Mouse (Mus musculus): ENCODE data around the gene Plekhg6.

Plekhg6 gene

DNA sequence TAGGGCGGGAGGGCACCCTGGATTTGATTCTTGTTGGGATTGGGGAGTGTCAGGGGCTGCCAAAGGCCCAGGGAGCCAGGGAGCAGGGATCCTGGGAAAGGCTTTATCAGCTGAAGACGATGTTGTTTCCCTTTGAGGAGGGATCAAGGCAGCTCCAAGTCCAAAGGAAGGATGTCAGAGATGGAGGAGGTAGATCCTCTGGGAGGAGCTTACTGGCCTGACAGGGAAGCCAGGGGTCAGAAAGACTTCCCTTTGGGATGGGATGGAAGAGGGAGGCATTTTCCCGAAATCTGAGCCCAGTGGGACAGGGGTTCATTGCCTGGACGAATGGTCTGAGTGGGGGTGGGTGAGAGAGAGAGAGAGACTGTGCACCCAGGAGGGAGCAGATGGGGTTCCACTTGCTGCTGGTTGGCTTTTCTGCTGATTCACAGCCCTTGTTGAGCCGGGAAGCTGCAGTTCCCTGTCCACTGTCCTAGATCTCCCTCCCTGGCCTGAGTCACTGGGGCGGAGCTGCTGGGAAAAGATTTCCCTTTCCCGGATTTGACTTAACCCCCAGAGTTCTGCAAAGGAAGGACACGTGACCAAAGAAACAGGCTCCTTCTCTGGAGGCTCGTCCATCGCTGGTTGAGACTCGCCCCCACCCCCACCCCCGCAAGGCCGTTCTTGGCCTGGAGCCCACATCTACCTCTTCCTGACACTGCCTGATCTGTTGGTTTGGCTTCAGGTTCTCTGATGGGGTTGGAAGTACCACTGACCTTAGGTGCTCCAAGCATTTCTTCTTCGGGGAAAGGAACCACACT lies 26.0 kb downstream of the Plekhg6 start:
- in situ Hi-C loops (cut with MseI, MboI) = no loop called here

DNA sequence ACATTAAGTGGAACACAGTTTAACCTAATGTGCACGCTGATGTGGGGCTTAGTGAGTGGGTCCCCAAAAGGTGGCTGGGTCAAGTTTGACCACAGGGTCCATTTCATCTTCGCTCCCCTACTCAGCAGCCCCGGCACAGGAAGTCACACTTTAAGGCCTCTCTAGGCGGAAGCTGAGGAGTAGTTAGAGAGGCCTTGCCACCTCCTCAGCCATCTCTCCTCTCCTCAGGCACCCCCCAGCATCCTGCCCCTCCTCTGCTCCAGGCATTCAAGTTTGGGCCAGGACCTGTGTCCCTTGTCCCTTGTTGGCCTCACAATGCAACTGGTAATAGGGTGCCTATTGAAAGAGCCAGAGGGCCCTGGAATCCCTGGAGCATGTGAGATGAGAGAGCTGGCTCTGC lies 26.9 kb downstream of the Plekhg6 start:
- in situ Hi-C loops (cut with MseI, MboI) = no loop called here

DNA sequence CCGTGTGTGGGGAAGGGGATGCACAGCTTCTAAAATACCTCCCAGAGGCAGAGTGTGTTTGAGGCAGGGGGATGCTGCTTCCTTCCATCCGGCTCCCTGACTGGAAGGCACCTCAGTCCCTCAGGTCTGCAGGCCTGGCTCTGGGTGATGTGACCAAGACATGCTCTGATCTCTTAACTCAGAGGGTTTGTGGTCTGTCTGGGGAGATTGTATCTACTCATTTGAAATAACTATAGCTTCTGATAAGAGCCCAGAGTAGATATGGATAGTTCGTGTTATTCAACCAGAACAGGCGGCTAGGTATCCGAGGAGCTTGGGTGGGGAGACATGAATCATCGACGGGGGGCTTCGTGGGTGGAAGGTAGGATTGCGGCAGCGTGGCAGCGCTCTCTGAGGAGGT lies 27.4 kb downstream of the Plekhg6 start:
- in situ Hi-C loops (cut with MseI, MboI) = no loop called here

DNA sequence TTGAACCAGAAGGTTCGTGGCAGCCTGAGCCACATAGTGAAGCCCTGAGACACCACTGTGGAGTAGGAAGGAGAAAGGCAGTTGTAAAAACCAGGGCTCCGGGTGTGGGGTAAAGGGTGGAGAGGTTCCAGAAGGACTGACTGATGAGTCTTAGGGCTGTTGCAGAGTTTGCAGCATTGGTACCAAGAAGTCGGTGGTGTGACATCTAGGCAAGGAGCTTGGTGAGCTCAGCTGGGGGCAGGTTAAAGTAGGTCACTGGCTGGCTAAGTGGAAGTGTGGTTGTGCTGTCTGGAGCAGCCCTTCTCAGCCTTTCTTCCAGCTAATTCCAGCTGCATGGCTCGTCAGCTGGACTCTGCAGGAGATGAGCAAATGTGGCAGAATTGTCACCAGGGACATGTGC lies 27.8 kb downstream of the Plekhg6 start:
- in situ Hi-C loops (cut with MseI, MboI) = no loop called here

DNA sequence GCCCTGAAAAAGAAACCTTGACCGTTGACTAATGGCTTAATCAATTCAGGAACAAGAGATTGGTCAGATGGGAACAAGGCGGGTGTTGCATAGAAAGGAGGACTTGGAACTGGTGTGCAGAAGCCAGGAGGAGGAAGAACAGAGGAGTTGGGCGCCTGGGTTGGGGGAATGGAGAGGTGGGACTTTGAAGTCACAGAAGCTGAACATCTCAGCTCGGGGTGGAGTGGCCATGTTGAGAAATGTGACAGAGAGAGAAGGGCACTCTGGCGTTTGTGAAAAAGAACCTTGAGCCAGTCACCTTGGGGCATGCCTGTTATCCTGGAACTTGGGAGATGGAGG lies 28.6 kb downstream of the Plekhg6 start:
- in situ Hi-C loops (cut with MseI, MboI) = no loop called here

DNA sequence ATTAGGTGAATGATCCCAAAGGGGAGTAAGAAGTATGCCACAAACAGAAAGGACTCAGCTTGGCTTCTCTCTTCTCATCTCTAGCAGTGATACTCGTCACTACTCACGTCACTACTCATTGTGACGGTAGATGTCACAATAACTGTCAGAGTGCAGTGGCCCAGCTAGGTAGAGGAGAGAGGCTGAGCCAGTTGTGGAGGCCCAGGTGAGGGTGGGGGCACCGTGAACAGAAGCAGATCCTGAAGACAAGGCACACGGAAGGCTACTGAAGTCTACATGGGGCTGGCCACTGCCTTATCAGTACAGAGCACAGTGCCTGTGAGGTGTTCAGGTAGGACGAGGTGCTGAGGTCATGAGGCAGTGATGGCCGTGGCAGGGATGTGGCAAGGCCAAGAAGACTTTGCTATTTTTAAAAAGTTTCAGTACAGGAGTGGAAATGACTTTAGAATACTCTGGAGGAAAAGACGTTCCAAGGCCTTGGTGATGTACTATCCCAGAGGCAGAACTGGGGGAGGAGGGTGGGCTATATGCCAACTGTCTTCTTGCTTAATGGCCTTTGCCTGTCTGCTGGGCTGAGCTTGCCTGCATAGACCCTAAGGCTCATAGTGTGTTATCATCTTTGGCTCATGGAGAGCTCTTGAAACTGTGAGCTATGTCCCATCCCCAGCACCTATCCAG lies 29.1 kb downstream of the Plekhg6 start:
- in situ Hi-C loops (cut with MseI, MboI) = no loop called here

DNA sequence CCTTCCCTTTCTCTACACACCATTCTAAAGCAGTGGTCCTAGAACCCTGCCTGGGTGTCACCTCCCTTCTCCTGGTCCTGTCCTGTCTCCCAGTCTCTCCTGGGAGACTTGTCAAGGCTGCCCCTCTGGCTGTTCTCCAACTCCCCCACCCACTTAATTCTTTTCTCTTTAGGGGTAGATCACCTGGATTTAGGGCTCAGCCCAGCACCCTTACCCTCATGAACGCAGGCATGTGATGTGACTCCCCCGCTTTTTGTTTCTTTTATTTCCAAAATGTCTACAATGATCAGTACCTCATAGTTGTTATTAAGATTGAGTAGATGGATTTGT lies 29.6 kb downstream of the Plekhg6 start:
- in situ Hi-C loops (cut with MseI, MboI) = no loop called here

DNA sequence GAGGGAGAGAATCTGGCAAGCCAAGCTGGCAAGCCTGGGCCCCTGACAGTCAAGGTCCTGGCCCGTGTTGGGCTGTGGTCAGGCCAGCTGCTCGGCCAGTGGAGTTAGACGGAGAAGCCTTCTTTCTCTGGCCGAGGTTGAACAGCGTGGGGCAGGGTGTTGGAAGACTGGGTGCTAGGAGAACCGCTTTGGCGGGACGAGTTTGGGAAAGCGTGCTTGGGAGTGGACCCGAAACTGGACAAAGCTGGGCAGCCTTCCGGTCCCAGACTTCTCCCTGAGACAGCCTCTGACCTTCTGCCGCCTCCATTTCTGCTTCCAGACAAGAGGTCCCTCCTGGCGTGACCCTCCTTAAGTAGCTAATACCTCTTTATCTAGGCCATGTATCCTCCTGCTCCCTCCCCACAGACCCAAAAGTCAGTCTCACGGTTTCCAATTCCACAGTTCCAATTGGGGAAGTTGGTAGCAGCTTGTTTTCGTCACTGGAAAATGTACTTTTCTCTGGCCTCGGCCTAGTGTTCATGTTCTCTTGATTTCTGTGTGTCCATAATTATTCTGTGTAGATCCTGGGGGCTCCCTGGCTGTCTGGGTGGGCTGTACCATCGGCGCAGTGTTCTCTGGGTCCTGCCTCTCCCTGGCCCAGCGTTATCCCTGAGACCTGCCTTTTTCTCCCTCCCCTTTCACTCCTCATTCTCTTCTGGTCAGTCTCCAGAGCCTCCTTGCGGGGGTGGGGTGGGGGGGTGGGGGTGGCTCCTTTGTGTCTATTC lies 30.2 kb downstream of the Plekhg6 start:
- in situ Hi-C loops (cut with MseI, MboI) = no loop called here

DNA sequence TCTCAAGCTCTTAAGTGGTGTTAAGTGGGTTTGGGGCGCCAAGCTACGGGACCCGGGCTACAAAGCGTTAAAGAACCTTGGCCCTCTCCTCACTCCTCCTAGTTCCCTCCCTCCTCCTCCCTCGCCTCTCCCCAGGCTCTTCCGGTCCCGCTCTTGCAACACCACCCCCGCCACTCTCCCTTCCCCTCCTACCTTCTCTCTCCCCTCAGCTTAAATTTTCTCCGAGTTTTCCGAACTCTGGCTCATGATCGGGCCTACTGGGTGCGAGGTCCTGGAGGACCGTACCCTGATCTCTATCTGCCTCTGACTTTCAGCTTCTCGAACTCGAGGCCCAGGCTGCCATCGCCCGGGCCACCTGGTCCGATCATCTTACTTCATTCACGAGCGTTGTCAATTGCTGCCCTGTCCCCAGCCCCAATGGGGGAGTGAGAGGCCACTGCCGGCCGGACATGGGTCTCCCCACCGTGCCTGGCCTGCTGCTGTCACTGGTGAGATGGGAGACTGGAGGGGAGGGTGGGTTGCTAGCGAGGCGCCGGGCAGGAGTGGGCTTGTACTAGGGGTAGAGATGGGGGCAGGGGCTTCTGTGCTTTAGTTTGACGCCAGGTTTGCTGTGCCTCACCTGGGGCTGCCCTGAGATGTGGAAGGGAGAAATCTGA lies 30.9 kb downstream of the Plekhg6 start:
- in situ Hi-C loops (cut with MseI, MboI) = no loop called here

DNA sequence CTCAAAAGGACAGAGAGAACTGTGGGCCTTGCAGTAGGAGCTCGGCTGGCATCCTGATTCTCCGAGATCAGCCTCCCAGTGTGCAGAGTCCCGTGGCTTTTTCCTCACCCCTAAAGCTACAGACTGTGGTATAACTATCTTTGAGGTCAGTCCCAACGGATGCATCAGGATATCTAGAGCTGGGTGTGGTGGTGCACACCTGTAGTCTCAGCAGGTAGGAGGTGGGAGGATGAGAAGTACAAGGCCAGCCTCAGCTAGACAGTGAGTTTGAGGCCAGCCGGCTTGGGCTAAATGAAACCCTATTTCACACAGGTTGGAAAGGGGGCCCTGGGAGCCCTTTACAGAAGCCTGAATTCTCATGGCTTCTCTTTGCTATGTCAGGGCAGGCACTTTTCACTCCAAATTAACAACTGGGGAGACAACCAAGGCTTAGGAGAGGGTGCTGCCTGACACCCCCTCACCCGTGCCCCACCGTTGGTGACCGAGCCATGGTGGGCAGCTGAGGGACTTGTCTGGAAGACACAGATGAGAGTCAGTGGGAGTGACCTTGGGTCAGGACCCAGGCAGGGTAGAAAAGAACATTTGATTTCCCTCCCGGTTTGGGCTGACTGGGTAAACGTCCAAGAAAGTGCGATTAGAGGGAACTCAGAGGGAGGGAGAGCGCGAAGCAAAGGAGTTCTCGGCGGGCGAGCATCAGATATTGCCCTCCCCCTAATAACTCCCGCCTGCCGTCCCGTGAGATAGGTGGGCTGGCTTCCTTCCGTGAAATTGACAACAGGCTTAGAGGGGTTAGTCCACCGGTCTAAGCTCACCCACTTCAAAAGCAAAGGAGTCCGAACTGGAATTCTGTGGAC lies 31.6 kb downstream of the Plekhg6 start, which contains the start of gene Tnfrsf1a:
Gene Tnfrsf1a (plus strand): TSS at position 642 of the 854 bp plus-strand sequence.
- in situ Hi-C loops (cut with MseI, MboI) = no loop called here

DNA sequence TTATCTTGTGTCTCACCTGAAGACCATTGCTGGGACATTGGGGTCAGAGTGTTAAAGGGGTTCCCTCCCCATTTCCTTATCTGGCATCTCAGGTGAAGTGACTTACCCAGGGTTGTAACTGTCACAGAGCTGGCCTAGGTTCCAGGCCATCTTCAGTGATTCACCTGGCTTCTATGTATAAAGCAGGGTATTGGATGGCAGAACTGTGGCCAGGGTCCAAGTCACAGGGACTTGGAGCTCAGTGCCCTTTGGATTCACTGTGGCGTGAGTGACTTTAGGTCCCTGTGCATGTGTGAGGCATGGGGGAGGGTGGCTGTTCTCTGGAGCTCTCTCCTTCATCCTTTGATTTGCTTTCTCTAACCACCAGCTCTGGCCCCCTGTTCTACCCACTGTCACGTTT lies 34.6 kb downstream of the Plekhg6 start:
- in situ Hi-C loops (cut with MseI, MboI) = no loop called here

DNA sequence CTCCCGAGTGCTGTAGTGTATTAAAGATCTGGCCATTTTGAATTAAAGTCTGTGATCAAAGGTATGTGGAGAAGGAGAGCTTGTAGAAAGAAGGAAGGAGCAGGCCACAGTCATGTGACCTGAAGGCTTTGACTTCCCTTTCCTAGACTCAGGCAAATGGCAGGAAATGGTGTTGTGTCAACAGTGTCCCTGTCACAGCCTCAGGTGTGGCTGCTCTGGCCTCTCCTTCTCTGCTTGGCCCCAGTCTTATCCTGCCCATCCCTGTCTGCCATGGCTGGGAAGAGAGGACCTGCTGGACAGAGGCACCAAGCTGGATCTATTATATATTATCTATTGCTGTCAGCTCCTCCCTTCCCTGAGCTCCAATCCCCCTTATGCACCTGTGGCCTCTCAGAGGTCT lies 35.0 kb downstream of the Plekhg6 start:
- in situ Hi-C loops (cut with MseI, MboI) = no loop called here

DNA sequence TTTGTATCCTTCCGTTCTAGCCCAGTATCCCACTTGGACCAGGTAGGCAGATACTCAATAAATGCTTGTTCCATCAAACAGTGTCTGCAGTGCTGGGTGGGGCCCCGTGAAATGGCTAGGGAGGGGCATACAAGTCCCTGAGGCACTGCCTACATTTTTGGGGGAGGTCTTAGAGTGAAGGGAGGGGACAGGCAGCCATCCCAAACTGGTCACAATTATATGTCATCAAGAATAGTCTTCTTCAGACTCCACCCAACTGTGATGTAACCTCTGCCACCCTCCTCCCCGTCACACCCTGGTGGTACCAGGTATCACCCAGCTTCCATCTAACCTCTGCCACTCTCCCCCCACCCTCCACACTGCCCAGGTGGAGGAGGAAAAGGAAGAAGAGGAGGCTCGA lies 35.7 kb downstream of the Plekhg6 start:
- in situ Hi-C loops (cut with MseI, MboI) = no loop called here

DNA sequence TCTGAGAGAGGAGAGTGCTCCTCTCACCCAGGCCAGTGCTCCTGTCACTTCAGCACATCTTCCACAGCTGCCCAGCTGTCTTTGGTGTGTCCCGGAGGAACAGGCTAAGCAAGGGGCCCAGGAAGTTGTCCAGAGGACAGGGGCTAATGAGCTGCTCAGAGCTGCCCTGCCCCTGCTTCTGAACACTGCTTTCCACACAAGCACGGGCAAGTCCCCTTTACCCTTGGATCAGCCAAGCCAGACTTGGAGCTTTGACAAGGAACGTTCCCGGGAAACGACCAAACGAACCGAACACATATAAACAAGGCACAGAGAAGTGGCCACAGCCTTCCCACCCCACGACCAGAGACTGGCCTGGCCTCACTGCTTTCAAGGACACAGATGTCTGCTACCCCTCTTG lies 36.5 kb downstream of the Plekhg6 start:
- in situ Hi-C loops (cut with MseI, MboI) = no loop called here

DNA sequence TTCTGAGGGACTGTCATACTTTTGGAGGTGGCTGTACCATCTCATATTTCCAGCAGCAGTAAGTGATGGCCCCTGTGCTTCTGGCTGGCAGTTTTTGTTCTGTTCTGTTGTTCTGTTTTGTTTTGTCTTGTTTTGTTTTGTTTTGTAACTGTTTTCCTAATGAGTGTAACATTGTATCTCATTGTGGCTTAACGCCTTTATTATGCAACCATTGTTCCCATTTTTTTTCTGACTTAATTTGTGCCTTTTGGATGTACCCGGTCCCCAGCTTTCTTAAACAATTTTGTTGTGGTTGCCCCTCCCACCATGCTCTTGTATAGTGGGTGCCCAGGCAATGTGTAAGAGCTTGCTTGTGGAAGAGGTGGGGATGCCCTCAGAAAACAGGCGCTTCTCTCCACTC lies 38.4 kb downstream of the Plekhg6 start:
- in situ Hi-C loops (cut with MseI, MboI) = no loop called here

DNA sequence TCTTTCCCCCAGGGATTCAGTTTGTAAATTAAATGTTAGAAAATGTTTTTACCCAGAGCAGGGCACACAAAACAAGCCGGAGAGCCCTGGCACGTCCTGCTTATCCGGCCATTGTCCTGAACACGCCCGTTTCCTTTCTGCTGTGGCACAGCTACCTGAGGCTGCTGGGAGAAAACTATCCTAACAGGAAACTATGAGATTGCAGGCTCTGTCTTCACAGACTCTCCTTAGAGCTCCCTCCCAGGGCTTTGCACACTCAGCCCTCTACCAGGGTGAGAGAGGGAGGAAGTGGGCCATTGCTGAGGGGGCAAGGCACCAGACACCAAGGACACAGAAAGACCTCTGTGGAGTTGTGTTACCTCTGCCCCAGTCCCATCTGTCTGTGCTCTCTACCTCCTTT lies 40.3 kb downstream of the Plekhg6 start:
- in situ Hi-C loops (cut with MseI, MboI) = no loop called here

DNA sequence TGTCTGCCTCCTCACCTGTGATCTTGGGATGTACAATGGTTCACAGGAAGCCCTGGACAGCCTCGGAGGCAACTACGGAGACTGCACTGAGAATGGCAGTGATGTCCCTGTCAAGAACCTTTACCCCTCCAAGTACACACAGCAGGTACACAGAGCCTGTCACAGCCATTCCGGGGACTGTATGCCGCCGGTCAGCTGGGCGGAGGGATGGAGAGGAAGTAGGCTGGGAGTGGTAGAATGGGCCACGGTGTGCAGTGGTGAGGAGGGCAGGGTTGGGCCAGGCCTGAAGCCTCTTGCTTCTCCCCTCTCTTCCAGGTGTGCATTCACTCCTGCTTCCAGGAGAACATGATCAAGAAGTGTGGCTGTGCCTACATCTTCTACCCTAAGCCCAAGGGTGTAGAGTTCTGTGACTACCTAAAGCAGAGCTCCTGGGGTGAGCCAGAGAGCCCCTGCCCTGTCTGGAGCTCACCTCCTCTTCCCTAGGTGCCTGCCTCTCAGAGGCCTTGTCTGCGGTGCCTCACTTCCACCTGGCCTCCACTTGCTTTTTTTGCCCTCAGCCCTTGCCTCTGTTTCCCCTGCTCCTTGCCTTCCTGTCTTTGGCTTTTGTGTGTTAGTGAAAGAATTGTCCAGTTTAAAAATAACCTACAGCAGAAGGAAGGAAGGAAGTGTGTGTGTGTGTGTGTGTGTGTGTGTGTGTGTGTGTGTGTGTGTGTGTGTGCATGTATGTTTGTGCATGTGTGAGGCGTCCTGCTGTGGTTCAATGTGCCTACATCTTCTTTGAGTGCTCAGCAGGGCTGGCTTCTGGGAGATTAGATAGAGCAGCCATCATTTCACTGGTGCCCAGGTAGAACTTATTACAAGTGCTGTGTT lies 41.6 kb downstream of the Plekhg6 start:
- in situ Hi-C loops (cut with MseI, MboI) = no loop called here

DNA sequence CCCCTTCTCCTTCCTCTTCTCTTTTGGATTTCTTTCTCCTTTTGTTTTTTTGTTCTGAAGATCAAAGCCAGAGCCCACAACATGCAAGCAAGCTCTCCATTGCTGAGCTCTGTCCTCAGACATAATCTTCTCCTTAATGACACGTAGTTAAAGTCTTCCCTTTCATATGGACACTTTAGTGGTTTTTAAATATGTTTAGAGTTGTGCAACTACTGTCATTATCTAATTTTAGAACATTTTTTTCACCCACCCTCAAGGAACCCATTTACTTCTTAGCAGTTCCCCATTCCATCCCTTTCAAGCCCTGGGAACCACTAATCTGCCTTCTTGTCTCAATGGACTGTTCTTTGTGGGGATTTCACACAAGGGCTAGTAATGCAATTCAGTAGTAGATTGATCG lies 46.2 kb downstream of the Plekhg6 start:
- in situ Hi-C loops (cut with MseI, MboI) = loop anchor here in 1 of 2 experiments (5.0 kb wide), 1 partner anchor 33 kb away; no protein-coding TSS in a partner anchor

DNA sequence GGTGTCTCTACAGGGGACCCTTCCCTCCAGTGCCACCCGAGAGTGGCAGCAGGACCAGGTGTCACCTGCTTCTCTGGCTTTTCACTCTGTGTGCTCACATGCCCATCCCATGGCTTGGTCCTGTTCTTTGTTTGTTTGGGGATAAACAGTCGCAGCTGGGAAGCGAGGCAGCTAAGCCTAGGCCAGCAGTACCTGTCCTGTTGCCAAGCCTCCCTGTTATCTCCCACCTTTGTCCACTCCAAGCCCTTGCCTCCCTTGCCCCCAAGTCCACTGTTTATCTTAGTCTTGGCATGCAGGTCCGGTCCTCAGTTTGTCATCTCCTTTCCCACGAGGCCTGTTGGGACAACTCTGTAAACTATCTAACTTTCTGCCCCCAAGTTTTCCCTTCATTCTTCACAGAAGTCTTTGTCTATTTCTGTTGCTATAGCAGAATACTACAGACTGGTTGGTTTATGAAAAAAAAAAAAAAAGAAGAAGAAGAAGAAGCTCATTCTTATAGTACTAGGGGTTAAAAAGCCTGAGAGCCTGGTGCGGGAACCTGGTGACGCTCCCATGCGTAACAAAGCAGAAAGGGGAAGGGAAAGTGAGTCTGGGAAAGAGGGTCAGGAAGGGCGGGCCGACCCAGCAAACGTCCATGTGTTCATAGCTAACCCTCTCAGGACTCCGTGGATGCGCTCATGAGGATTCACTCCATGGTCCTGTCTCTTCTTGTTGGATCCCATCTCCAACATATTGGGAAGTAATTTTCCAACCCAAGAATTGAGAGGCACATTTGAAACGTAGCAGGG lies 47.3 kb downstream of the Plekhg6 start:
- in situ Hi-C loops (cut with MseI, MboI) = loop anchor here in 1 of 2 experiments (5.0 kb wide), 1 partner anchor 34 kb away; no protein-coding TSS in a partner anchor

Data from mouse trophoblast stem cell (cell line).